Mouse (Mus musculus) heart, embryonic 14.5 days (tissue): ENCODE data around the gene Serpind1. TPM values are rescaled to one million over a fixed set of nuclear protein-coding genes. Genes with fewer than 3 reads are reported as not detected.

Experiments
- ATAC-seq: fragments of 200-750 bp; cut with Nextera tagmentation; 2 replicates; pipeline ENCODE4 v1.8.0; 2017; ENCODE audit warnings: low read depth, moderate TSS enrichment; ENCODE audit not compliant: insufficient number of reproducible peaks, insufficient read depth, low FRiP score
- H3K27ac ChIP-seq, 2 experiments: fragments of 200-500 bp in 1 of 2; fragments of 300-500 bp in 1 of 2; sonication (generic) in 1 of 2; replicated peaks in 1 of 2; 2 replicates each; pipeline ENCODE4 v1.5.1; 2012 to 2014; ENCODE audit warnings: low read depth in 2 of 2, low read length in 2 of 2, control low read depth in 1 of 2, mild to moderate bottlenecking in 1 of 2, mixed read lengths in 1 of 2; ENCODE audit not compliant: control insufficient read depth in 1 of 2, insufficient read depth in 1 of 2
- H3K27me3 ChIP-seq: fragments of 300-500 bp; sonication (generic); 2 replicates; pipeline ENCODE4 v1.6.1; 2014; ENCODE audit warnings: mild to moderate bottlenecking, low read length, control low read depth; ENCODE audit not compliant: control insufficient read depth, insufficient read depth
- H3K36me3 ChIP-seq: fragments of 300-500 bp; sonication (generic); 2 replicates; pipeline ENCODE4 v1.6.1; 2014; ENCODE audit warnings: mild to moderate bottlenecking, control low read depth, low read length, mixed read lengths; ENCODE audit not compliant: control insufficient read depth, insufficient read depth
- H3K4me1 ChIP-seq, 2 experiments: fragments of 200-500 bp in 1 of 2; fragments of 300-500 bp in 1 of 2; sonication (generic) in 1 of 2; 2 replicates each; pipeline ENCODE4 v1.6.1; 2012 to 2014; ENCODE audit warnings: low read length in 2 of 2, control low read depth in 1 of 2, mixed read lengths in 1 of 2; ENCODE audit not compliant: control insufficient read depth in 2 of 2, insufficient read depth in 2 of 2
- H3K4me2 ChIP-seq: fragments of 300-500 bp; sonication (generic); 2 replicates; pipeline ENCODE4 v1.6.1; 2014; ENCODE audit warnings: mild to moderate bottlenecking, low read length
- H3K4me3 ChIP-seq, 2 experiments: fragments of 200-500 bp in 1 of 2; fragments of 300-500 bp in 1 of 2; sonication (generic) in 1 of 2; 2 replicates each; pipeline ENCODE4 v1.5.1; 2012 to 2014; ENCODE audit warnings: low read length in 2 of 2, mild to moderate bottlenecking in 2 of 2, control low read depth in 1 of 2, low read depth in 1 of 2, moderate library complexity in 1 of 2; ENCODE audit not compliant: control insufficient read depth in 1 of 2, insufficient read depth in 1 of 2
- H3K9ac ChIP-seq: fragments of 300-500 bp; sonication (generic); 2 replicates; pipeline ENCODE4 v1.6.1; 2014; ENCODE audit warnings: mild to moderate bottlenecking, low read length
- H3K9me3 ChIP-seq: fragments of 300-500 bp; sonication (generic); 2 replicates; pipeline ENCODE4 v1.6.1; 2016; ENCODE audit warnings: low read length, control low read depth; ENCODE audit not compliant: control insufficient read depth
- WGBS: fragments of 180-500 bp; shearing (Covaris S2); extraction: QIAGEN DNeasy Blood & Tissue Kit; methylation state at CpG from one replicate; pipeline ENCODE4 v1.1.7; 2014; 5-methylcytosine and 5-hydroxymethylcytosine counted together
- polyA plus RNA-seq: library from polyadenylated mRNA; unstranded; fragments of >200 nt; fragmentation: Nextera tagmentation; extraction: Ambion mirVana; gene quantifications from 2 replicates; pipeline ENCODE4 v1.2.1, GENCODE M21; 2014

Serpind1 gene
- polyA plus RNA-seq, 1 experiment from 2014 or later: 0.66 TPM

DNA sequence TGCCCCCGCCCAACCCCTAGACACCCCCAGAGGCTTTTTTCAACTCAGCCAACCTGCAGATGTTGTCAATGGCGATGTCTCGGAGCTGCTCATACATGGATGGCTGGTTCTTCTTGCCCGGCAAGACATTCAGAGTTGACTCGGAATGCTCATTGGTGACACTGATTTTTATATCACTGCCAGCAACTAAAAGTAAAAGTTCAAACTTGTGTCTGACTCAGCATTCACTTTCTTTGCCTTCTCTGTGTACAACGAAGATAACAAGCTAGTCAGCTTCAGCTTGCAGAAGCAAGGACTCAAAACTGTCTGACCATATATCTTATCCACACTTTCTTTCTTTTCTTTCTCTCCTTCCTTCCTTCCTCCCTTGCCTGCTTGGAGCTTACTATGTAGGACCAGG, 24.9 kb downstream of the Serpind1 start:
- Histone ChIP-seq H3K4me3 (no peak overlapping the region), H3K27me3 (no peaks in the 10 kb centered on the region), H3K9ac (no peak overlapping the region), H3K4me2 (no peak overlapping the region), H3K36me3 (peaks cover 72% of the 10 kb centered on the region), H3K9me3 (no peaks in the 10 kb centered on the region), H3K27ac (no peak overlapping the region), H3K4me1 (no peaks in the 10 kb centered on the region)
- no peak for ATAC-seq
- WGBS: 87% methylated on average over 6 of the region's 6 CpGs

DNA sequence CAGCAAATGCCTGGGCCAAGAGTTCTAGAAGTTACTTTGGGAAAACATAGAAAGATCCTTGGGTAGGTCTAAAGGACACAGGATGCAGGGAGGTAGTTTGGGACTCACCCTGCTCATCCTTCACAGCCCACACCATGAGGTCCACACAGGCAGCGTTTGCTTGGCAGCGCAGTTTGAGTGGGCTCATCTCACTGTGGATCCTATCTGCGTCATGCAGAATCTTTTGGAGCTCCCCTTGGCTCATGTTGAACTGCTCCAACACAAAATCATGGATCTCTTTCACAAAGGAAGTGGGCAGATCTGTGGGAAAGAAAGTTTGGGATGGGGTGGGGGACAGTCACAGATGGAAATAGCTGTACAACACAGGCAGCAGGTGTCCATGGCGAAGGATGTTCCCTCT, 27.6 kb downstream of the Serpind1 start:
- ATAC-seq: no peak
- H3K36me3 ChIP-seq: peaks cover 64% of the 10 kb centered on the region

DNA sequence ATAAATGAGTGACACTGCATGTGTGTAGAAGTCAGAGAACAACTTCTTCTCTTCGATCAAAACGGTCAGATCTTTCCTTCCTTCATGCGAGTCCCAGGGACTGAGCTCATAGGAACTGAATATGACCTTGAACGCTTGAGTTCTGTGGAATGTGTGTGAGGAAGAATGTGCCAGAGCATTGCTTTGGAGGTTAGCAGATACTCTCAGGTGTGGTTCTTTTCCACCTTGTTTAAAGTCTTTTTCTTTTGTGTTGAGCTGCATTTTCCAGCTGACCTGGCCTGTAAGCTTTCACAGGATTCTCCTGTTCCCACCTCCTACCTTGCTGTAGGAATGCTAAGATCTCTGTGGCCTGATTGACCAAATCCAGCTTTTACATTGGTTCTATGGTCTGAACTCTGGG, 51.1 kb downstream of the Serpind1 start:
- WGBS: 32% methylated on average over 4 of the region's 4 CpGs
- no peaks in the 10 kb centered on the region for H3K9me3 ChIP-seq
- no peak overlapping the region for H3K9ac ChIP-seq
- no peak overlapping the region for H3K4me3 ChIP-seq
- H3K4me1 ChIP-seq: peaks cover 4 to 9% of the 10 kb centered on the region in 2 experiments; a peak in 3 of 4 replicates
- H3K27me3 ChIP-seq: no peaks in the 10 kb centered on the region
- ATAC-seq: no peak
- no peak overlapping the region for H3K4me2 ChIP-seq
- peak overlapping the region; percentile 36 to 54; a peak in 3 of 4 replicates for H3K27ac ChIP-seq
- H3K36me3 ChIP-seq: peaks cover 60% of the 10 kb centered on the region

More for the DNA sequence above, 27.6 kb downstream of the Serpind1 start:
- Histone ChIP-seq H3K9ac (no peak overlapping the region), H3K9me3 (no peaks in the 10 kb centered on the region), H3K4me3 (no peak overlapping the region), H3K4me1 (no peaks in the 10 kb centered on the region), H3K4me2 (no peak overlapping the region), H3K27ac (no peak overlapping the region), H3K27me3 (no peaks in the 10 kb centered on the region)
- 95% methylated on average over 4 of the region's 4 CpGs for WGBS

DNA sequence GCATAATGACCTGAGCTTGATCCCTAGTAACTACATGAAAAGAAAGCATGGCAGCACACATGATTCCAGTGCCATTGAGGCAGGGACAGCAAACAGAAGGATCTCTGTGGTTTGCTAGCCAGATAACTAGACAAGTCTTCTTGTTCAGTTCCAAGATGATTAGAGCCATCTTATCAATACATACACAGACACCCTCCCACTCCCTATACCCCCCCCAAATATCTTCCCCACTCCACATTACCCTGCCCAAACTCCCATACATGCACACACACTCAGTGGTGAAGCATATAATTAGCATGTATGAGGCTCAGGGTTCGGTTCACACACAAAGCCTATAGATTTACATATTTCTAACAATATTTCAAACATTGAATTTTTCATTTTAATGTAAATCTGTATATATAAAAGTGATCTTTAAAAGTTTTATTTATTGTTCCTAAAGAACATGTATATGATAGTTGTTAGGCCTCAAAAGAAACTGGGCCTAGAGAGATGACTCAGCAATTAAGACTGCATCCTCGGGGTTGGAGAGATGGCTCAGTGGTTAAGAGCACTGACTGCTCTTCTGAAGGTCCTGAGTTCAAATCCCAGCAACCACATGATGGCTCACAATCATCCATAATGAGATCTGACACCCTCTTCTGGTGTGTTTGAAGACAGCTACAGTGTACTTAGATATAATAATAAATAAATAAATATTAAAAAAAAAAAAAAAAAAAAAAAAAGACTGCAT, 52.6 kb downstream of the Serpind1 start:
- Histone ChIP-seq H3K27me3 (no peaks in the 10 kb centered on the region), H3K9ac (no peak overlapping the region), H3K4me1 (peaks cover 4 to 9% of the 10 kb centered on the region in 2 experiments; a peak in 3 of 4 replicates), H3K9me3 (no peaks in the 10 kb centered on the region), H3K4me2 (no peak overlapping the region), H3K27ac (no peak overlapping the region), H3K36me3 (peaks cover 56% of the 10 kb centered on the region), H3K4me3 (no peak overlapping the region)
- ATAC-seq: no peak
- 92% methylated on average over 2 of the region's 2 CpGs for WGBS

DNA sequence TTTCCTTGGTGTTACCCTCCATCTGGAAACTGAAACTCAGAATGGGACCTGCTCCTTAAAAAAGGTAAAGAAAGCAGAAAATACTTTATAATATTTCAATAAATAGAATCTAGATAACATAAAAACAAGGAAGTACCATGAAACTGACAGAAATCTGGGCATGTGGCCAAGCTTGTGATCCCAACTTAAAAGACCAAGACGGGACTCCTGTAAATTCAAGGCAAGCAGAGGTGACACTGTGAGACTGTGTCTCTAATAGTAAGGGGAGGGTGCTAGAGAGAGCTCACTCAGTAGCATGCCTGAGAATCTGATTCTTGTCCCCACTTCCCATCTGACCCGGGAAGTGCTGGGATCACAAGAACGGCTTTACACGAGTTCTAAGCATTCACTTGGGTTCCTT, 61.6 kb downstream of the Serpind1 start:
- Histone ChIP-seq H3K4me2 (no peak overlapping the region), H3K9ac (no peak overlapping the region), H3K4me1 (no peaks in the 10 kb centered on the region), H3K36me3 (peaks cover 9% of the 10 kb centered on the region; the same call in 1 of the 2 replicates), H3K27me3 (no peaks in the 10 kb centered on the region), H3K9me3 (0 out of 2 replicates have a peak, but pooled peaks cover 2% of the 10 kb centered on the region), H3K27ac (no peak overlapping the region), H3K4me3 (no peak overlapping the region)
- WGBS: 63% methylated on average over 4 of the region's 4 CpGs
- ATAC-seq: no peak

Other genes with a start within 250 kb of the Serpind1 start
- gene Ppil2, start 220.1 kb upstream of the Serpind1 start, polyA plus RNA-seq: 97.6 and 107 TPM in 2 replicates
- gene 2610318N02Rik, start 206.2 kb upstream of the Serpind1 start, polyA plus RNA-seq: 13.7 and 18.1 TPM in 2 replicates
- gene Sdf2l1, start 199.0 kb upstream of the Serpind1 start, polyA plus RNA-seq: 26.4 and 32.4 TPM in 2 replicates
- gene Ydjc, start 186.8 kb upstream of the Serpind1 start, polyA plus RNA-seq: 3.9 and 5.3 TPM in 2 replicates
- 0.11 and 0.23 TPM in 2 replicates for gene Ccdc116, start 184.1 kb upstream of the Serpind1 start, polyA plus RNA-seq
- gene Ube2l3, start 128.7 kb upstream of the Serpind1 start, polyA plus RNA-seq: 276 and 285 TPM in 2 replicates
- gene Rimbp3, start 122.8 kb upstream of the Serpind1 start, polyA plus RNA-seq: 0.15 and 0.20 TPM in 2 replicates
- 2.7 and 3.0 TPM in 2 replicates for gene Hic2, start 97.8 kb upstream of the Serpind1 start, polyA plus RNA-seq
- 7.2 and 7.3 TPM in 2 replicates for gene Tmem191c, start 55.3 kb upstream of the Serpind1 start, polyA plus RNA-seq
- 5.0 and 5.6 TPM in 2 replicates for gene Snap29, start 74.6 kb downstream of the Serpind1 start, polyA plus RNA-seq
- 36.3 and 40.5 TPM in 2 replicates for gene Pi4ka, start 74.9 kb downstream of the Serpind1 start, polyA plus RNA-seq
- gene Crkl, start 120.6 kb downstream of the Serpind1 start, polyA plus RNA-seq: 31.9 and 40.7 TPM in 2 replicates
- 0.89 and 1.6 TPM in 2 replicates for gene Aifm3, start 158.2 kb downstream of the Serpind1 start, polyA plus RNA-seq
- 47.8 and 48.6 TPM in 2 replicates for gene Lztr1, start 177.3 kb downstream of the Serpind1 start, polyA plus RNA-seq
- gene Thap7, start 199.8 kb downstream of the Serpind1 start, polyA plus RNA-seq: 26.2 and 27.1 TPM in 2 replicates
- gene Lrrc74b, start 229.9 kb downstream of the Serpind1 start, polyA plus RNA-seq: 0.20 and 0.22 TPM in 2 replicates
- 0.65 and 0.67 TPM in 2 replicates for gene P2rx6, start 230.5 kb downstream of the Serpind1 start, polyA plus RNA-seq